Mouse (Mus musculus): ENCODE measurements at regions not wholly inside any gene's neighbourhood (a gene's known extent, or its start where the extent isn't known, plus 50 kb on each side); places are given as distances from the start of the nearest gene placed in this dataset.

- DNase-seq (ENCODE audit: low read depth, low spot score) = no peak
Measured at GRCm38 (mm10) chr3:38697349-38697748, 189.4 kb upstream of the Fat4 start.

- DNase-seq (ENCODE audit: low read depth, low spot score) = peak; percentile 15
Measured at GRCm38 (mm10) chr3:38695836-38696235, 190.9 kb upstream of the Fat4 start.

GRCm38 (mm10) chr3:38692768-38693167 is 194.0 kb upstream of the Fat4 start:
- DNase-seq (ENCODE audit: low read depth, low spot score) = no peak

GRCm38 (mm10) chr3:38684247-38684991 is 199.8 kb upstream of the Ankrd50 start:
- DNase-seq (ENCODE audit: low read depth, low spot score) = no peak

- DNase-seq (ENCODE audit: low read depth, low spot score) = peak; percentile 23
Measured at GRCm38 (mm10) chr3:38663670-38664494, 179.2 kb upstream of the Ankrd50 start.

- peak; percentile 4 for DNase-seq (ENCODE audit: low read depth, low spot score)
Measured at GRCm38 (mm10) chr3:38663023-38663422, 178.4 kb upstream of the Ankrd50 start.

GRCm38 (mm10) chr3:38656790-38657189 is 172.1 kb upstream of the Ankrd50 start:
- DNase-seq (ENCODE audit: low read depth, low spot score) = no peak

- DNase-seq (ENCODE audit: low read depth, low spot score) = no peak
Measured at GRCm38 (mm10) chr3:38653928-38654327, 169.3 kb upstream of the Ankrd50 start.

- no peak for DNase-seq (ENCODE audit: low read depth, low spot score)
Measured at GRCm38 (mm10) chr3:38652985-38653685, 168.5 kb upstream of the Ankrd50 start.

- DNase-seq (ENCODE audit: low read depth, low spot score) = no peak
Measured at GRCm38 (mm10) chr3:38650176-38650575, 165.5 kb upstream of the Ankrd50 start.

- no peak for DNase-seq (ENCODE audit: low read depth, low spot score)
Measured at GRCm38 (mm10) chr3:38648633-38649032, 164.0 kb upstream of the Ankrd50 start.

- no peak for DNase-seq (ENCODE audit: low read depth, low spot score)
Measured at GRCm38 (mm10) chr3:38647737-38648330, 163.2 kb upstream of the Ankrd50 start.

- no peak for DNase-seq (ENCODE audit: low read depth, low spot score)
Measured at GRCm38 (mm10) chr3:38641733-38642132, 157.1 kb upstream of the Ankrd50 start.

GRCm38 (mm10) chr3:38636806-38637205 is 152.2 kb upstream of the Ankrd50 start:
- no peak for DNase-seq (ENCODE audit: low read depth, low spot score)

GRCm38 (mm10) chr3:38633347-38633746 is 148.7 kb upstream of the Ankrd50 start:
- DNase-seq (ENCODE audit: low read depth, low spot score) = no peak

- no peak for DNase-seq (ENCODE audit: low read depth, low spot score)
Measured at GRCm38 (mm10) chr3:38625575-38626184, 141.0 kb upstream of the Ankrd50 start.

- peak; percentile 67 for DNase-seq (ENCODE audit: low read depth, low spot score)
Measured at GRCm38 (mm10) chr3:38617989-38618388, 133.3 kb upstream of the Ankrd50 start.

- no peak for DNase-seq (ENCODE audit: low read depth, low spot score)
Measured at GRCm38 (mm10) chr3:38617217-38617616, 132.6 kb upstream of the Ankrd50 start.

- DNase-seq (ENCODE audit: low read depth, low spot score) = no peak
Measured at GRCm38 (mm10) chr3:38613706-38614105, 129.1 kb upstream of the Ankrd50 start.

- DNase-seq (ENCODE audit: low read depth, low spot score) = no peak
Measured at GRCm38 (mm10) chr3:38591531-38591930, 106.9 kb upstream of the Ankrd50 start.

GRCm38 (mm10) chr3:38588966-38589365 is 104.3 kb upstream of the Ankrd50 start:
- no peak for DNase-seq (ENCODE audit: low read depth, low spot score)

Data from brain, adult 2 months (tissue).